Mouse (Mus musculus) heart, embryonic 12.5 days (tissue): Measurements from ENCODE around the gene Tgoln1. TPM values are rescaled to one million over a fixed set of nuclear protein-coding genes. Genes with fewer than 3 reads are reported as not detected.

ENCODE experiments used
- ATAC-seq: fragments of 200-750 bp; cut with Nextera tagmentation; 2 replicates; pipeline ENCODE4 v1.8.0; 2017; ENCODE audit warnings: moderate TSS enrichment, moderate library complexity; ENCODE audit not compliant: insufficient number of reproducible peaks, low FRiP score
- H3K27ac ChIP-seq: fragments of 300-500 bp; sonication (generic); 2 replicates; pipeline ENCODE4 v1.5.1; 2016; ENCODE audit warnings: mild to moderate bottlenecking, moderate library complexity; ENCODE audit not compliant: poor library complexity, severe bottlenecking
- H3K27me3 ChIP-seq: fragments of 300-500 bp; sonication (generic); replicated peaks from 2 replicates; pipeline ENCODE4 v1.6.1; 2016; ENCODE audit warnings: mild to moderate bottlenecking, moderate library complexity
- H3K36me3 ChIP-seq: fragments of 300-500 bp; sonication (generic); 2 replicates; pipeline ENCODE4 v1.6.1; 2016; ENCODE audit warnings: mild to moderate bottlenecking, moderate library complexity
- H3K4me1 ChIP-seq: fragments of 300-500 bp; sonication (generic); replicated peaks from 2 replicates; pipeline ENCODE4 v1.6.1; 2016; ENCODE audit warnings: mild to moderate bottlenecking
- H3K4me2 ChIP-seq: fragments of 300-500 bp; sonication (generic); 2 replicates; pipeline ENCODE4 v1.6.1; 2016; ENCODE audit warnings: mild to moderate bottlenecking, moderate library complexity
- H3K4me3 ChIP-seq: fragments of 300-500 bp; sonication (generic); 2 replicates; pipeline ENCODE4 v1.5.1; 2016; ENCODE audit warnings: mild to moderate bottlenecking
- H3K9ac ChIP-seq: fragments of 300-500 bp; sonication (generic); 2 replicates; pipeline ENCODE4 v1.6.1; 2016; ENCODE audit warnings: mild to moderate bottlenecking, moderate library complexity
- H3K9me3 ChIP-seq: fragments of 300-500 bp; sonication (generic); replicated peaks from 2 replicates; pipeline ENCODE4 v1.6.1; 2016; ENCODE audit warnings: mild to moderate bottlenecking, moderate library complexity
- WGBS: fragments of 180-500 bp; shearing (Covaris S2); methylation state at CpG from one replicate; pipeline ENCODE4 v1.1.7; 2016; 5-methylcytosine and 5-hydroxymethylcytosine counted together
- polyA plus RNA-seq: library from polyadenylated mRNA; unstranded; fragments of >200 nt; fragmentation: Nextera tagmentation; extraction: Ambion mirVana; gene quantifications from 2 replicates; pipeline ENCODE4 v1.2.1, GENCODE M21; 2016

Tgoln1 gene
- polyA plus RNA-seq, 1 experiment from 2014 or later, result 27.9 TPM

GRCm38 (mm10) chr6:72648002-72648595, 31.3 kb upstream of the Tgoln1 start:
- no peak for ATAC-seq
- H3K36me3 ChIP-seq, result peaks cover 3% of the 10 kb centered on the region; the same call in 1 of the 2 replicates
- no peaks in the 10 kb centered on the region for H3K27me3 ChIP-seq
- H3K4me1 ChIP-seq, result peaks cover 16% of the 10 kb centered on the region
- no peaks in the 10 kb centered on the region for H3K9me3 ChIP-seq
- no peak overlapping the region; the same call in 1 of the 2 replicates for H3K9ac ChIP-seq
- no peak overlapping the region for H3K4me3 ChIP-seq
- no peak overlapping the region for H3K27ac ChIP-seq
- WGBS, result 59% methylated on average over 12 of the region's 12 CpGs
- peak overlapping the region; percentile 25; the same call in 1 of the 2 replicates for H3K4me2 ChIP-seq

GRCm38 (mm10) chr6:72647383-72647820, 30.6 kb upstream of the Tgoln1 start:
- H3K9ac ChIP-seq, result no peak overlapping the region
- peak overlapping the region; percentile 25 for H3K4me2 ChIP-seq
- H3K9me3 ChIP-seq, result no peaks in the 10 kb centered on the region
- peaks cover 14% of the 10 kb centered on the region for H3K4me1 ChIP-seq
- no peaks in the 10 kb centered on the region for H3K27me3 ChIP-seq
- H3K36me3 ChIP-seq, result peaks cover 3% of the 10 kb centered on the region; the same call in 1 of the 2 replicates
- 20% methylated on average over 10 of the region's 10 CpGs for WGBS
- no peak overlapping the region for H3K4me3 ChIP-seq
- peak; percentile 33; the same call in 1 of the 2 replicates for ATAC-seq
- no peak overlapping the region for H3K27ac ChIP-seq

GRCm38 (mm10) chr6:72645364-72645763, 28.6 kb upstream of the Tgoln1 start:
- H3K27me3 ChIP-seq, result no peaks in the 10 kb centered on the region
- no peak for ATAC-seq
- H3K27ac ChIP-seq, result no peak overlapping the region
- 81% methylated on average over 7 of the region's 7 CpGs for WGBS
- H3K9me3 ChIP-seq, result no peaks in the 10 kb centered on the region
- H3K4me1 ChIP-seq, result peaks cover 11% of the 10 kb centered on the region
- H3K4me3 ChIP-seq, result no peak overlapping the region
- H3K9ac ChIP-seq, result no peak overlapping the region
- H3K4me2 ChIP-seq, result no peak overlapping the region
- H3K36me3 ChIP-seq, result peaks cover 3% of the 10 kb centered on the region; the same call in 1 of the 2 replicates

- Histone ChIP-seq H3K4me3 (no peak overlapping the region), H3K4me1 (peaks cover 11% of the 10 kb centered on the region), H3K9ac (no peak overlapping the region), H3K36me3 (peaks cover 3% of the 10 kb centered on the region; the same call in 1 of the 2 replicates), H3K27ac (no peak overlapping the region), H3K9me3 (no peaks in the 10 kb centered on the region), H3K4me2 (no peak overlapping the region), H3K27me3 (no peaks in the 10 kb centered on the region)
- WGBS, result 72% methylated on average over 4 of the region's 4 CpGs
- no peak for ATAC-seq
These were observed 27.8 kb upstream of the Tgoln1 start for GRCm38 (mm10) chr6:72644576-72644975.

GRCm38 (mm10) chr6:72641218-72641954, 24.6 kb upstream of the Tgoln1 start:
- WGBS, result 82% methylated on average over 18 of the region's 18 CpGs
- no peak for ATAC-seq
- Histone ChIP-seq H3K9me3 (no peaks in the 10 kb centered on the region), H3K4me3 (no peak overlapping the region), H3K36me3 (no peaks in the 10 kb centered on the region), H3K4me2 (no peak overlapping the region), H3K9ac (no peak overlapping the region), H3K4me1 (peaks cover under 1% of the 10 kb centered on the region), H3K27me3 (no peaks in the 10 kb centered on the region), H3K27ac (no peak overlapping the region)

GRCm38 (mm10) chr6:72636940-72637339, 20.1 kb upstream of the Tgoln1 start:
- 81% methylated on average over 3 of the region's 3 CpGs for WGBS
- no peak for ATAC-seq
- Histone ChIP-seq H3K27me3 (no peaks in the 10 kb centered on the region), H3K4me2 (no peak overlapping the region), H3K9ac (no peak overlapping the region), H3K9me3 (no peaks in the 10 kb centered on the region), H3K4me3 (no peak overlapping the region), H3K27ac (no peak overlapping the region), H3K4me1 (peaks cover 4% of the 10 kb centered on the region; the same call in 1 of the 2 replicates), H3K36me3 (peaks cover 7% of the 10 kb centered on the region; the same call in 1 of the 2 replicates)

GRCm38 (mm10) chr6:72635760-72636431, 19.1 kb upstream of the Tgoln1 start:
- Histone ChIP-seq H3K9ac (no peak overlapping the region), H3K4me1 (peaks cover 4% of the 10 kb centered on the region; the same call in 1 of the 2 replicates), H3K27ac (no peak overlapping the region), H3K27me3 (no peaks in the 10 kb centered on the region), H3K9me3 (no peaks in the 10 kb centered on the region), H3K36me3 (peaks cover 16% of the 10 kb centered on the region), H3K4me2 (peak overlapping the region; percentile 46), H3K4me3 (no peak overlapping the region)
- ATAC-seq, result peak; percentile 70; the same call in 1 of the 2 replicates
- WGBS, result 37% methylated on average over 12 of the region's 12 CpGs

- H3K27me3 ChIP-seq, result no peaks in the 10 kb centered on the region
- no peak overlapping the region for H3K27ac ChIP-seq
- H3K9ac ChIP-seq, result no peak overlapping the region
- no peak for ATAC-seq
- no peaks in the 10 kb centered on the region for H3K9me3 ChIP-seq
- no peak overlapping the region for H3K4me3 ChIP-seq
- peaks cover 30% of the 10 kb centered on the region for H3K36me3 ChIP-seq
- H3K4me1 ChIP-seq, result peaks cover 4% of the 10 kb centered on the region; the same call in 1 of the 2 replicates
- no peak overlapping the region for H3K4me2 ChIP-seq
- 67% methylated on average over 10 of the region's 10 CpGs for WGBS
These were observed 17.5 kb upstream of the Tgoln1 start for GRCm38 (mm10) chr6:72634311-72634710.

- H3K9ac ChIP-seq, result no peak overlapping the region
- WGBS, result 73% methylated on average over 6 of the region's 6 CpGs
- no peak overlapping the region for H3K4me2 ChIP-seq
- H3K27me3 ChIP-seq, result no peaks in the 10 kb centered on the region
- H3K9me3 ChIP-seq, result no peaks in the 10 kb centered on the region
- no peak overlapping the region for H3K27ac ChIP-seq
- H3K4me1 ChIP-seq, result peaks cover 4% of the 10 kb centered on the region; the same call in 1 of the 2 replicates
- ATAC-seq, result no peak
- H3K36me3 ChIP-seq, result peaks cover 51% of the 10 kb centered on the region
- no peak overlapping the region for H3K4me3 ChIP-seq
These were observed 14.9 kb upstream of the Tgoln1 start for GRCm38 (mm10) chr6:72631700-72632099.

GRCm38 (mm10) chr6:72630961-72631360, 14.2 kb upstream of the Tgoln1 start:
- H3K4me1 ChIP-seq, result no peaks in the 10 kb centered on the region
- WGBS, result 88% methylated on average over 14 of the region's 14 CpGs

GRCm38 (mm10) chr6:72630370-72630769, 13.6 kb upstream of the Tgoln1 start:
- peaks cover 58% of the 10 kb centered on the region for H3K36me3 ChIP-seq
- WGBS, result 68% methylated on average over 2 of the region's 2 CpGs
- ATAC-seq, result no peak

More at GRCm38 (mm10) chr6:72630961-72631360, 14.2 kb upstream of the Tgoln1 start:
- no peak overlapping the region for H3K4me2 ChIP-seq
- peaks cover 58% of the 10 kb centered on the region for H3K36me3 ChIP-seq
- no peaks in the 10 kb centered on the region for H3K9me3 ChIP-seq
- H3K27me3 ChIP-seq, result no peaks in the 10 kb centered on the region
- H3K9ac ChIP-seq, result no peak overlapping the region
- no peak for ATAC-seq
- no peak overlapping the region for H3K27ac ChIP-seq
- no peak overlapping the region for H3K4me3 ChIP-seq

More at GRCm38 (mm10) chr6:72630370-72630769, 13.6 kb upstream of the Tgoln1 start:
- Histone ChIP-seq H3K27me3 (no peaks in the 10 kb centered on the region), H3K27ac (no peak overlapping the region), H3K4me3 (no peak overlapping the region), H3K4me1 (no peaks in the 10 kb centered on the region), H3K4me2 (no peak overlapping the region), H3K9ac (no peak overlapping the region), H3K9me3 (no peaks in the 10 kb centered on the region)
